Mouse (Mus musculus): Measurements from ENCODE around the gene Myh1.

- TF ChIP-seq EP300 (IDR thresholded peaks at IDR 0.05; ENCODE audit: low read depth), result no peak
- no peak for TF ChIP-seq CTCF (IDR thresholded peaks at IDR 0.05; ENCODE audit: low read depth)
These were observed 36.2 kb upstream of the Myh1 start for GRCm38 (mm10) chr11:67163701-67164100.
